Mouse (Mus musculus) CH12F3 (cell line): Measurements from ENCODE around the gene Hpca.

Experiments used
- in situ Hi-C: fragments of 300-500 bp; cut with MboI; formaldehyde crosslinking; loops from 2 replicates; pipeline ENCODE4 v1.14.3; 2020; ENCODE audit warnings: low sequenced_read_pairs

Hpca gene

GRCm38 (mm10) chr4:129062281-129063075 lies 59.4 kb downstream of the Hpca start:
- in situ Hi-C loops, result no loop called here
